Mouse (Mus musculus): ENCODE measurements around the gene Gpc1. TPM values are rescaled to one million over a fixed set of nuclear protein-coding genes. Genes with fewer than 3 reads are reported as not detected.
A peak's percentile ranks its signal among the peaks of the same experiment; 100 is the strongest.

The Gpc1 gene
- polyA plus RNA-seq, 1 experiment from 2014 or later = 38.7 TPM

DNA sequence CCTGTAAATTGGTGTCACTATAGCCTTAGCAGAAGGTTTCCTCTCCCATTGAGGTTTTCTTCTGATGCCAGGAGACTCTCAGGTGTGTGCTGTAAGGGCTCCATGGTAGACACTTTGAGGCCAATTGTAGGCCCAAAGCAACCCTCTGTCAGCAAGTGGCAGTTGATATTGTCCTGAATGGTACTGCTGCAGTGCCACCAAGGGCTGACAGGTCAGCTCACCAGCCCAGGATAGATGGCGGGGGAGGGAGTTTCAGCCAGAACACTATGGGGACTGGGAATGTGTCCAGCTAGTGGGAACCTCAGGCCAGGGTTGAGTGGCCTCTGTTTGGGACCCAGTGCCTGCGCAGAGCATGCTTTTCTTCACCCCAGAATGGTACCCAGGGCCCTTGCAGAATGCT, 21.0 kb downstream of the Gpc1 start:
- Histone ChIP-seq H3K4me1 (replicated peaks; ENCODE audit: insufficient read depth, low read length) (peaks cover 5% of the 10 kb centered on the region; the same call in 1 of the 2 replicates), H3K9ac (ENCODE audit: low read depth, low read length) (no peak overlapping the region), H3K9me3 (replicated peaks; ENCODE audit: low read length) (no peaks in the 10 kb centered on the region), H3K4me2 (ENCODE audit: low read length) (no peak overlapping the region), H3K27me3 (ENCODE audit: insufficient read depth, low read length) (no peaks in the 10 kb centered on the region), H3K4me3 (replicated peaks; ENCODE audit: low read depth, low read length) (no peak overlapping the region), H3K36me3 (ENCODE audit: insufficient read depth, low read length) (no peaks in the 10 kb centered on the region), H3K27ac (no peak overlapping the region)
- ATAC-seq (replicated peaks; ENCODE audit: low FRiP score, low read depth) = no peak
- WGBS = 91% methylated on average over 2 of the region's 2 CpGs
- TF ChIP-seq CTCF (IDR thresholded peaks at IDR 0.05; ENCODE audit: low read depth) = no peak
- DNase-seq (ENCODE audit: low spot score) = no peak

DNA sequence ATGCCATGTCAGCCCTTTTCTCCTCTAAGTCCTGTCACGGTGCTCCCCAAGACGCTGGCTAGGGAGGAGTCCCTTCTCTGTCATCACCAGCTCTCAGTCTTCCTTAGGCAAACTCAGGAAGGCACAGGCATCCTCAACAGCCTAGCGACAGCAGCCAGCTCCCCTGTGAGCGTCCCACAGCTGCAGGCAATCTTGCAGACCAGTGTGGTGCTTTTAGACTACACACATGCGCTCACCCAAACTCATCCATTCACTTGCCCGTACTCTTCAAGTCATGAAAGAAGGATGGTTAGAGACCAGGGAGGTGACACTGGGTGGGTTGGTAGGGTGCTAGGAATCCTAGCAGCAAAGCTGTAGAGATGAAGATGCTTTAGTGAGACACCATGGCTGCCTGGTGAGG, 30.1 kb downstream of the Gpc1 start:
- H3K4me2 ChIP-seq (ENCODE audit: low read length) = no peak overlapping the region
- no peak overlapping the region for H3K9ac ChIP-seq (ENCODE audit: low read depth, low read length)
- WGBS = 73% methylated on average over 6 of the region's 6 CpGs
- DNase-seq (ENCODE audit: low spot score) = no peak
- H3K36me3 ChIP-seq (ENCODE audit: insufficient read depth, low read length) = 0 out of 2 replicates have a peak, but pooled peaks cover 8% of the 10 kb centered on the region
- no peak overlapping the region for H3K27ac ChIP-seq
- no peaks in the 10 kb centered on the region for H3K4me1 ChIP-seq (replicated peaks; ENCODE audit: insufficient read depth, low read length)
- H3K27me3 ChIP-seq (ENCODE audit: insufficient read depth, low read length) = no peaks in the 10 kb centered on the region
- H3K9me3 ChIP-seq (replicated peaks; ENCODE audit: low read length) = no peaks in the 10 kb centered on the region
- no peak for TF ChIP-seq CTCF (IDR thresholded peaks at IDR 0.05; ENCODE audit: low read depth)
- no peak overlapping the region for H3K4me3 ChIP-seq (replicated peaks; ENCODE audit: low read depth, low read length)
- no peak for ATAC-seq (replicated peaks; ENCODE audit: low FRiP score, low read depth)

DNA sequence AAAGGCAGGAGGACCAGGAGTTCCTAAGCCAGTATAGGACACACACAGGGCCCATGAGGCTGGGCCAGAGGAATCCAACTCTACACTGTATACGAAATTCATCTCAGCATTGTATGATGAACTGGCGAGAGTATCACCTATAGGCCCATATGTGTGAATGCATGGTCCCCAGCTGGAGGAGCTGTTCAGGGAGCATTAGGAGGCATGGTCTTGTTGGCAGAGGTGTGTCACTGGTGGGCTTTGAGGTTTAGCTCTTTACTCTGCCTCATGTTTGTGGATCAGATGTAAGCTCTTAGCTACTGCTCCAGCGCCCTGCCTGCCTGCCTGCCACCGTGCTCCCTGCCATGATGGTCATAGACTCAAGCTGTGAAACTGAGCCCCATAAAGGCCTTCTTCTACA, 31.8 kb downstream of the Gpc1 start:
- Histone ChIP-seq H3K9ac (ENCODE audit: low read depth, low read length) (no peak overlapping the region), H3K4me1 (replicated peaks; ENCODE audit: insufficient read depth, low read length) (no peaks in the 10 kb centered on the region), H3K36me3 (ENCODE audit: insufficient read depth, low read length) (0 out of 2 replicates have a peak, but pooled peaks cover 8% of the 10 kb centered on the region), H3K9me3 (replicated peaks; ENCODE audit: low read length) (no peaks in the 10 kb centered on the region), H3K4me2 (ENCODE audit: low read length) (no peak overlapping the region), H3K4me3 (replicated peaks; ENCODE audit: low read depth, low read length) (no peak overlapping the region), H3K27me3 (ENCODE audit: insufficient read depth, low read length) (no peaks in the 10 kb centered on the region), H3K27ac (no peak overlapping the region)
- ATAC-seq (replicated peaks; ENCODE audit: low FRiP score, low read depth) (no peak), DNase-seq (ENCODE audit: low spot score) (no peak)
- 82% methylated on average over 4 of the region's 4 CpGs for WGBS
- no peak for TF ChIP-seq CTCF (IDR thresholded peaks at IDR 0.05; ENCODE audit: low read depth)

DNA sequence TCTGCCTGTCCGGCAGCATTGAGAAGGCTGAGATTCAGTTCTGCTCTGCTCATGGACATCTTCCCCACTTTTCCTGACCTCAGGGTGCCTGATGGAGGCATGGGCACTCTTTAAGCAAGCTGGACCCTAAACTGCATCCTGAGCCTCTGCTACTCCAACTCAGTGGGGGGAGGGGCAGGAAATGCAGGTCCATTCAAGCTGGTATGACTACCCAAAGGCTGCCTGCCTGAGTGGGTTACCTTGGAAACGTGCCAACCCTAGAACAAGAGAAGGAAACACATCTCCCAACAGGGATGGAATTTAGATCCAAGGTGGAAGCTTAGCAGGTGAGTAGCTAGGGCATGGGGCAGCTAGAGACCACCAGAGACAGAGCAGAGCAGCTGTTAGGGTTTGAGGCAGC, 34.7 kb downstream of the Gpc1 start:
- ATAC-seq (replicated peaks; ENCODE audit: low FRiP score, low read depth) = 0 out of 2 replicates have a peak, but pooled peaks have one; percentile 11
- Histone ChIP-seq H3K27me3 (ENCODE audit: insufficient read depth, low read length) (no peaks in the 10 kb centered on the region), H3K36me3 (ENCODE audit: insufficient read depth, low read length) (no peaks in the 10 kb centered on the region), H3K4me3 (replicated peaks; ENCODE audit: low read depth, low read length) (no peak overlapping the region), H3K9me3 (replicated peaks; ENCODE audit: low read length) (no peaks in the 10 kb centered on the region), H3K4me2 (ENCODE audit: low read length) (no peak overlapping the region), H3K4me1 (replicated peaks; ENCODE audit: insufficient read depth, low read length) (no peaks in the 10 kb centered on the region), H3K27ac (no peak overlapping the region), H3K9ac (ENCODE audit: low read depth, low read length) (no peak overlapping the region)
- TF ChIP-seq CTCF (IDR thresholded peaks at IDR 0.05; ENCODE audit: low read depth) = no peak
- WGBS = 69% methylated on average over 2 of the region's 2 CpGs
- no peak for DNase-seq (ENCODE audit: low spot score)

DNA sequence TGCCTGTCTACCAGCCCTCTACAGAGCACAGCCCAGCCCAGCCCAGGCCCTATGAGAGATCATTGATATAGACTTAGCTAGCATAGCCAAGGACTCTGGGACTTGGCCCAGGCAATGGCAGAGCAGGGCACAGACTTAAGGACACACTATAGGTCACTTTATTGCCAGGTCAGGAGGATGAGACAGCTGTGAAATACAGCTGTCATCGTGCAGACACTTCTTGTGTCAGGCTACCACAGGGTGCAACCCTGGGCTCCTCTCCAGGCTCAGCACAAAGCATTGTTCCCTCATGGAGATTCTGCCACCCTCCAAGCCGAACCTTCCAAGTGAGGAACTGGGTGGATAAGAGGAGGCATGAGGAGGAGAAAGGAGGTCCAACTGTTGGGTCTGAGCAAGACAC, 38.5 kb downstream of the Gpc1 start:
- TF ChIP-seq CTCF (IDR thresholded peaks at IDR 0.05; ENCODE audit: low read depth) = no peak
- DNase-seq (ENCODE audit: low spot score) (no peak), ATAC-seq (replicated peaks; ENCODE audit: low FRiP score, low read depth) (no peak)
- Histone ChIP-seq H3K9ac (ENCODE audit: low read depth, low read length) (no peak overlapping the region), H3K4me2 (ENCODE audit: low read length) (no peak overlapping the region), H3K27me3 (ENCODE audit: insufficient read depth, low read length) (no peaks in the 10 kb centered on the region), H3K36me3 (ENCODE audit: insufficient read depth, low read length) (no peaks in the 10 kb centered on the region), H3K9me3 (replicated peaks; ENCODE audit: low read length) (no peaks in the 10 kb centered on the region), H3K4me3 (replicated peaks; ENCODE audit: low read depth, low read length) (no peak overlapping the region), H3K4me1 (replicated peaks; ENCODE audit: insufficient read depth, low read length) (0 out of 2 replicates have a peak, but pooled peaks cover 2% of the 10 kb centered on the region), H3K27ac (no peak overlapping the region)
- WGBS = 66% methylated on average over 2 of the region's 2 CpGs

DNA sequence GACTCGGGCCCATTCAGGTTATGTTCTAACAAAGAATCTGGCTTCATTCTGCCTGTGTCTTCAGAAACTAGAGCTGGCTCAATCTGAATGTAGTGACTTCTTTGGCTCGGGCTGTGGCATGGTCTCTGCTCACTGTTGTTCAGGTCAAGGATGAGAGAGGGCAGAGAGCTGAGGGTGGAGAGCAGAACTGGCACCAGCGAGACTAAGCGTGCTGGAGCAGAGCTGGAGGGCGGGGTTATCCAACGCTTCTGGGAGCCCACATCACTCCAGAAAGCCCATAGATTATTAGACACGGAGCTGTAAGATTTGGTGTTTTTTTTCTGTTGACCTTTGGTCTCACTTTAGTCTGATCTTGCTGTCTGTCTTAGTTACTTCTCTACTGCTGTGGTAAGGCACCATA, 41.2 kb downstream of the Gpc1 start:
- TF ChIP-seq CTCF (IDR thresholded peaks at IDR 0.05; ENCODE audit: low read depth) = no peak
- H3K27me3 ChIP-seq (ENCODE audit: insufficient read depth, low read length) = no peaks in the 10 kb centered on the region
- H3K9me3 ChIP-seq (replicated peaks; ENCODE audit: low read length) = no peaks in the 10 kb centered on the region
- no peak overlapping the region for H3K27ac ChIP-seq
- DNase-seq (ENCODE audit: low spot score) = no peak
- H3K9ac ChIP-seq (ENCODE audit: low read depth, low read length) = no peak overlapping the region
- WGBS = 64% methylated on average over 7 of the region's 7 CpGs
- H3K36me3 ChIP-seq (ENCODE audit: insufficient read depth, low read length) = no peaks in the 10 kb centered on the region
- ATAC-seq (replicated peaks; ENCODE audit: low FRiP score, low read depth) = no peak
- no peak overlapping the region for H3K4me3 ChIP-seq (replicated peaks; ENCODE audit: low read depth, low read length)
- H3K4me1 ChIP-seq (replicated peaks; ENCODE audit: insufficient read depth, low read length) = 0 out of 2 replicates have a peak, but pooled peaks cover 2% of the 10 kb centered on the region
- H3K4me2 ChIP-seq (ENCODE audit: low read length) = no peak overlapping the region

DNA sequence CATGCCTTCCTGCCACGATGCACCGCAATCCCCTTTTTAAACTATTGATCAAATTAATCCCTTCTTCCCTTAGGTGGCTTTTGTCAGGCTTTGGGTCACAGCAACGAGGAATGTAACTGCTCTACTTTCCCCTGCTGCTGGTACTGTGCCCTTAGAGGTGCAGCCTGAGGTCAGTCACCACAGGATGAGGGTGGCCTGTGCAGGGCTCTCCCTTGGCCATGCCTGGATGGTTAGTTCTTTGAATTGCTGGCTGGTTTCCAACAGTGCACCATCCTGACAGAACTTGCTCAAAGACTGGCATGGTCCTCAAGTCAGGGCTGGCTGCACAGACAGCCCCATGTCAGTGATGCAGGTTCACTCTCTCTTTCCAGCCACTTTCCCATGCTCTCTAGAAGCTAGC, 42.6 kb downstream of the Gpc1 start:
- H3K27me3 ChIP-seq (ENCODE audit: insufficient read depth, low read length) = no peaks in the 10 kb centered on the region
- DNase-seq (ENCODE audit: low spot score) = no peak
- 78% methylated on average over 3 of the region's 3 CpGs for WGBS
- H3K4me3 ChIP-seq (replicated peaks; ENCODE audit: low read depth, low read length) = no peak overlapping the region
- no peak for TF ChIP-seq CTCF (IDR thresholded peaks at IDR 0.05; ENCODE audit: low read depth)
- no peaks in the 10 kb centered on the region for H3K9me3 ChIP-seq (replicated peaks; ENCODE audit: low read length)
- ATAC-seq (replicated peaks; ENCODE audit: low FRiP score, low read depth) = no peak; the same call in 1 of the 2 replicates
- H3K9ac ChIP-seq (ENCODE audit: low read depth, low read length) = no peak overlapping the region
- no peaks in the 10 kb centered on the region for H3K36me3 ChIP-seq (ENCODE audit: insufficient read depth, low read length)
- no peak overlapping the region for H3K4me2 ChIP-seq (ENCODE audit: low read length)
- H3K4me1 ChIP-seq (replicated peaks; ENCODE audit: insufficient read depth, low read length) = 0 out of 2 replicates have a peak, but pooled peaks cover 2% of the 10 kb centered on the region
- no peak overlapping the region for H3K27ac ChIP-seq

Data from kidney, postnatal 0 days (tissue).